Mouse (Mus musculus) megakaryocyte, embryonic 14.5 days (primary cell): ENCODE measurements around the gene Pamr1.

Source experiments
- FLI1 ChIP-seq: IDR thresholded peaks from 2 replicates; pipeline ENCODE4 v1.6.1; 2012; ENCODE audit warnings: low read length, inconsistent platforms, mixed read lengths
- GATA1 ChIP-seq: IDR thresholded peaks from 3 replicates; pipeline ENCODE4 v1.6.1; 2012; ENCODE audit warnings: mixed read lengths, low read length, inconsistent platforms, borderline replicate concordance

- TF ChIP-seq GATA1 (no peak), FLI1 (no peak)
Observed at GRCm38 (mm10) chr2:102600516-102600915, 50.7 kb downstream of the Pamr1 start.
